Mouse (Mus musculus) kidney, postnatal 25 days (tissue): ENCODE data around the gene Ldlrad3.

Source experiments
- DNase-seq, 2 experiments: peaks; one replicate each; pipeline ENCODE4 v3.0.0; 2021; ENCODE audit warnings: mixed read lengths in 2 of 2

Gene Ldlrad3

DNA sequence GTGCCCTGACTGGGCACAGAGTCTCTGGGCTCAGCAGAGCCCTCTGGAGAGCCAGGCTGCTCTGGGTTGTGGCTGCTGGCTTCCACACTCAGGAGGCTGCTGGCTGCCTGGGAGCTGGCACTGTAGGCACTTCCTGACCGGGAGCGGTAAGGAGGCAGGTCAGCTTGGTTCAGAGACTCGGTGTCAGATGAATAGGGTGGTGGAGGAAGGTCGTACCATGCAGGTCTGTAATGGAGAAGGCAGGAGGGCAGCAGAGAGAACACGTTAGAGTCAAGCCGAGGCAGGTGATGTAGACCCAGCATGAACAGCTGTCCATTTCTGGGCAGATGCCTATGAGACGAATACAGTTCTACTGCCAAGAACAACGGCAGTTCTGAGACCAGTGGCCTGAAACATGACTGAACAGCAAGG is 233.2 kb downstream of the Ldlrad3 start:
- DNase-seq, result peak; percentile 27 to 66

DNA sequence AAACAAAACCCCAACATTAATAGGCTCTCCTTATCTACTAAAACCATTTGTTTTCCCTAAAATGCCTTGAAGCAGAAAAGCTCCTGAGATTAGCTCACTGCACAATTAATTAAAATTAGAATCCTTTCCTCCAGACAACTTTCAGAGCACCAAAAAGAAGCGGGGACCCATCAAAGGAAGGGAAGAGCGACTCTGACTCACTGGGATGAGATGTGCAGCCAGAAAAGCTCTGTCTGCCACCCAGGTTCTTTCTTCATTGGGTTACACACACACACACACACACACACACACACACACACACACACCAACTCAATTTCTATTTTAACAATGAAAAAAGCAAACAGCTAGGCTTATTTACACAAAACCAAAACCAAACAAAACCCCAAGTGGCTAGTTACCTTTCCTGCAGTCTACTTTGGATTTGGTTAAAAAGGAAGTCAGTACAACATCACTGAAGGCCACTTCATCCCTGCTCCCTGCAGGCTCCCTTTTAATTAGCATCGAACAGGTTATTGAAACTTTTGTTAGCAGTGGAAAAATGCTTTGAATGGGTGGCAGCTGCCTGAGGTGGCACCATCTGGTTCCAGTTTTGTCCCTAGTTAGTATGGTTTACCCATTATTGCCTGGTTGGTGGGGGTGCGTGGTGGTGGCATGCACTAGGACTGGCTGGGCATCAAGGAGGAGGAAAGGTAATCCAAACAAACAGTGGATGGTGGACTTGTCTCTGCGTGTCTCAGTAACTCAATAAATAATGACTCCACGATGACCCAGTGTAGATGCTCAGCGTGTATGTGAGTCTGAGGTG is 235.3 kb downstream of the Ldlrad3 start:
- DNase-seq, result no peak

DNA sequence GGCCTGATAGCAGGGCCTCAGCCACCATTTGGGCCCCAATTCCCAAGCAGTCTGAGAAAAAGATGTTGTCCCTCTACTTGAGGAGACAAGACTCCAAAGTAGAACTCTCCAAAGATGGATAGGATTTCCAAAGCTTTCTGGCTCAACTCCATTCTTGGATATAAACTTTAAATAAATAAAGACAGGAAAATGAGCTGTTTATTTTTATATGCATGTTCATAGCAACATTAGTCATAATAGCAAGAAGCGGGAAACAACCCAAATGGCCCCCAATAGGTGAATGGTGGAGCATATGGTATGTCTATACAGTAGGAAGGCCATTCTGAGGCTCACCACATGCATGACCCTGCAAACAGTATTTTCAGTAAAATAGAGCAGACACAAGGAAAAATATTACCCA is 251.2 kb downstream of the Ldlrad3 start:
- no peak for DNase-seq

DNA sequence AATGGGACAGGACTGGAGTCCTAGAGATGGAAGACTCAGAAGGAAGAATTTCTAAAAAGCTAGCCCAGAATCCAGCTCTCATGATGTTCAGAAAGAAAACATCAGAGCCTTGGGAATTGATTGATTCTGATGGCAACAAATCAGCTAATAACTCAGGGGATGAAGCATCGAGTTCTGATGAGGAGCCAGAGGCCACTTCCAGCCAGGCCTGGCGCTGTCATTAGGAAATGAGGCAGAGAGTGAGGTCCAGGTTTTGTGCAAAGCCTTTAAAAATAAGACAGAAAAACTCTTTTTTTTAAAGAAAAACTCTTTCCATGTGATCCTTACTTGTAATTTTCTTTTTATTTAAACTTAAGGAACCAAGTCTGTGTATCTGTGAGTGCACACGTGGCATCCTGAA is 252.9 kb downstream of the Ldlrad3 start:
- no peak for DNase-seq

DNA sequence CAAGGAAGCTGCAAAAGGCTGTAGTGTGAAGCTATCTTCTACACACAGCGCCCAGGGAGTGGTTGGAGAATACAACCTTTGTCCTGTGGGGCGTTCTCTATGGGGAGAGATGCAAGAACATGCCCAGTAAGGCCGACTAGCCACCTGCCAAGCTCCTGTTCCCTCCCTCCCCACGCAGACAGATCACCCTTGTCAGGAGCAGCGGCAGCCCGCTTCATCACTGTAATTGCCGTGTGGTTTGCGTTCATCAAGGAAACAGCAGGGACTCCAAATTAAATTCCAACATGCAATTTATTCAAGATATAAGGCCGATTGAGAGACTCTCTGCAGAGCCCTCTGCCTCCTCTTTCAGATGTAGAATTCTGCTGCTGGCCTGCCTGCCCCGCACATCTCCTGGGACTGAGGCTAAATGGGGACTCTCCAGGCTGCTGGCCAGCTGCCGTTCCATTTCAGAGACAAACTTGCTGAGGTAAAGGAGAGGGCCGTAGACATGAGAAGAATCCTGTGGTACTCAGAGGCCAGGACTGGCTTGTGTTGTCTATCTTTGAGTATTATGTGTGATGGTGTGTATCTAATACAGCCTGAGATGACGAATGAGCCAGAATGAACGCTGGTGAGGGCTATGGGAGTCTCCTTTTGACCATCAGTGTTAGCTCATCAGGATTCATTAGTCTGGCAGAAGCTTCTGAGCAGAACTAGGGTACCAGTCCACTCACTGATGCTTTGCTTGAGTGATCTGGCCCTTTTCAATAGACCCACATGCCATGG is 253.8 kb downstream of the Ldlrad3 start:
- DNase-seq, result peak; percentile 10 to 55

DNA sequence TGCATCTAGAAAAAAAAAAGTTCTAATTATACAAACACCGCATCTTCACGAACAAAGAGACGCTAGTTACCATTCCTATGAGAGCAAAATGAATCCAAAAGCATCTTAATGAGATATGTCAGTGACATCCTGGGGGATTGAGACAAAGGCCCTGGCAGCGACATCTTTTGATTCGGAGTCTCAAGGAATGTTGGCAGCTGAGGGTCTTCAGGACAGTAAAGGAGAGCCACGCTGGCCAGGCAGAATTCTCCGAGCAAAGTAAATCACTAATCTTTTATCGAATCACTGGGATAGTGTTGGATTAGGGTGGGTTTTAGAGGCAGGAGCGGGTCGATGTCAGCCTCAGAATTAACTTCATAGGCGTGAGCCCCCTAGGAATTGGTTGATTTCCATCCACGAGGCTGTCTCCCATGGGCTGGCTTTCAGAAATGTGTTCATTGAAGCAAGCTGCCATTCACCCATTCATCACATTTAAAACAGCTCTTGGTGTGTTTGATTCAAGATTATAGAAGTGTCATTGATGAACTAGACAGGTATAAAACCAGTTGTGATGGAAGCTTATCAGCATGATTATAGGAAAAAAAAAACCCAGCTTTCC is 260.5 kb downstream of the Ldlrad3 start:
- no peak for DNase-seq

DNA sequence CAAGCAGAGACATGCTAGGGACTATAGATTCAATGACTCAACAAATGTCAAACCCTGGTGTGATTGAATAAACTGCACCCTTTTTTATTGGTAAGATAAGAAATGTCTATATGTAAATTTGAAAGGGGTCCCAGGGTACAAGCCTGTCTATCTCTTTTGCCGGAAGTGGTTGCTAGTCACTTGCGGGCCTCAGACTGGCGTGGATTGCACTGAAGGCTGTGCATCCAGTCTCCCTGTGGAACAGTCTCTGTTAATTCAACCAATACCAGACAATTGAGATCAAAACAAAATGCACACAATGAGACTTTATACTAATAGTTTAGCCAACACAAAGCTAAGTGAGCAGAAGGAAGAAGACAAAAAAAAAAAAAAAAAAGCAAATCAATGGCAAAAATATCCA is 261.0 kb downstream of the Ldlrad3 start:
- DNase-seq, result no peak

DNA sequence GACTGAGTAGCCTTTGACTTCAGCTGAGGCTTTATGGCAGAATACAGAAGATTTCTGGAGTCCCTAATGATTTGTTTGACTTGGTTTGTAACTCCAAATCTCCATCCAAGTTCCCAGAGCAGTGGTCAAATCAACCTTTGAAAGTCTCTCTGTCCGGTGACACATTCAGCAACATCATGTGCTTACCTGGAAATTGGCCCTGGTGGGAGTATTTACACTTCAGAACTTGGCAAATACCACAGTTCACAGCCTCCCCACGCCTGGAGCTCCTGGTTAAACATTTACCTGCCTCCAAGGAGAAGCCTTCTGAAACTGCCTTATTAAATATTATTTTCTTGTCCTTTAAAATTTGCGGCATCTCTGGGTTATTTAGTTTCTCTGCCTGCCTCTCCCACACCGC is 263.0 kb downstream of the Ldlrad3 start:
- DNase-seq, result peak; percentile 78 to 85

DNA sequence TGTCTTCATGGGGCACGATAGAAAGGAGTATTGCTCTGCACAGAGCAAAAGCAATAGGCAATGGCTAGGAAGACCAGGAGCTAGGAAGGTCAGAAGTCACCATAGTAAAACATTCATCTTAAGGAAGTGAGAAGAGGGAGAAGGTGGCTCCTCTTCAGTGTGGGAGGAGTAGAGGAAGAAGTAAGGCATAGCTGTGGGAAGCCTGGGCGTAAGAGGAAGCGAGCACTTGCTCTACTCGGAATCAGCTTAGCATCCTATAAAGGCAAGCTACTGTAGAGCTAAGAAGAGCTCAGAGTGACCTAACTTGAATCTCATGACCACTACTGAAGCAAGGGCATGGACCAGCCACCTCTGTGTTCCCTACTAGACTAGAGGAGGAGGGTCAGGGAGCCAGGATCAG is 263.9 kb downstream of the Ldlrad3 start:
- DNase-seq, result no peak

DNA sequence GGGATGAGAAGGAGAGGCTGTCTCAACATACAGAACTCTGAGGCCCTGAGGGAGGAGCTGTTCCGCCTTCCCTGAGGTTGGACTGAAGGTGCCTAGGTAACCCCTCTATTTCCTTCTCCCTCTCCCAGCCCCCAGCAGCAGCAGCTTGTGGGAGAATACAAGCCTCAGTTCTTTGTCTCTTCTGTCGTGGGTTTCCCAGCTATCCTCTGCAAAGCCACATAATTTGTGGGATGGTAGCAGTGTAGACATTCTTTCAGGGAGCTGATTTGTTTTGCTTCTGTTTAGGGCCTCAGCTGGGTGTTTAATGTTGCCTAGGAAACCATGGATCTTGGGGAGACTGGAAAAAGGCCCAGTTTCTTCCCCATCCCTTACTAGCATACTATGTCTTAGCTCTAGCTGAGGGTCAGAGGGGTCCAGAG is 266.0 kb downstream of the Ldlrad3 start:
- no peak for DNase-seq

DNA sequence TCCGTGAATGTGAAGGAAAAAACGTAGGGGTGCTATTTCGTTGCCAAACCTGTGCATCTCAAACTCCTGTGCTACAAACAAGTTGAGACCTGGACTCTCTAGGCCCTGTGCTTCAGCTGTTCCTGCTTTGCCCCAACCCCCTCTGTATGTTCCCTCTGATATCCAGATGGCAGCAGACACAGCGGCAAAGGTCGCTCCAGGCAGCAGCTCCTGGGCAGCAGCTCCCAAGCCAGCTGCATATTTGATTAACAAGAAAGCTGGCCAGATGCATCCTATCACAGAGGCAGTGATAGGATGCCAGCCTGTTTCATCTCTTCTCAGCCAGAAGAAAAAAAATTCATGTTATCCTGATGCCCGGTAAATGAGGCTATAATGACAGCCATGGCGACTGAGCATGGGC is 267.7 kb downstream of the Ldlrad3 start:
- DNase-seq, result no peak

DNA sequence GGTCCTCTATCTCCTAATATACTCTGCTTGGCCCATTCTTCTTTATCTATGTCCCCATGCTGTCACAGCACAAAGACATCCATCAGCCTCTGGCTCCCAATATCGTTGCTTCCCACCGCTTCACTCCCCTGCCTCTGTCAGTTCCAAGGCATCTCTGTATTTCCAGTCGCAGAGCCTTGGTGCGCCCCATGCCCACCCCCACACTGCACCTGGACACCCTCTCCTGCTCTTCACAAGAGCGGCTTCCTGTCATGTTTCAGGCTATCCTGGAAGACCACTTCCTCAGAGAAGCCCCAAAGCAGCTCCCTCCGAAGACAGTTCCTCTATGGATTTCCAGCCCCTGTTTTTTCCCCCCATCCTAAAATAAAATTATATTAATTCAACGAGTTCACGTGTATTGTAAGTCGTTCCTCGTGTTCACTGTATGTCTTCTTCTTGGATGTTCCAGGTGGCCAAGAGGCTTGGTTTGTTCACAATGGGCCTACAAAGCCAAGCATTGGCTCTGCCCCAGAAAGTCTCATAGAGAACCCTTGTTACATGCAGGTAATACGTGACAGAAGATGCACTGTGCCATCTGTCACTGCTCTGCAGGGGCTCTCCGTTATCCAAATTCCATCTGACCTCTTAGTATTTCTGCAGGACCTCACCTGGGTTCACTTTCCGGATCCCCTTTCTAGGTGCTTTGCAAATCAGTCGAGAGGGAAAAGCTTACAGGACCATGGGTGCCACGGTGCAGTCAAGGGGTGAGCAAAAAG is 276.7 kb downstream of the Ldlrad3 start:
- no peak for DNase-seq

DNA sequence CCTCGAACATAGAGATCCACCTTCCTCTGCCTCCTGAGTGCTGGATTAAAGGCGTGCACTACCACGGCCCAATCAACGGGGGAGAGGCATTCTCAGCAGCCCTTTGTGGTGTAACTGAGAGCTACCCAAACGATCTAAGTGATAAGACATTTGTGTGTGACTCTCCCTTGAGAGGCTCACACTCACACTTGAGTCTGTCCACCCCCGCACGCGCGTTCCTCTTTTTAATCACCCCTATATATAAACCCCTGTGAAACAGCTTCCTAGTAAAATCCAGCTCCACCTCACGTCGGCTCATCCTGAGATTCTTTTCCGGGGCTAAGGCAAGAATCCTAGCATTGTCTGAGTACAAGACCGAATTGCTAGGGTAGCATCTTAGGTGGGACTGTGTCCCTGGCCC is 277.4 kb downstream of the Ldlrad3 start:
- no peak for DNase-seq

DNA sequence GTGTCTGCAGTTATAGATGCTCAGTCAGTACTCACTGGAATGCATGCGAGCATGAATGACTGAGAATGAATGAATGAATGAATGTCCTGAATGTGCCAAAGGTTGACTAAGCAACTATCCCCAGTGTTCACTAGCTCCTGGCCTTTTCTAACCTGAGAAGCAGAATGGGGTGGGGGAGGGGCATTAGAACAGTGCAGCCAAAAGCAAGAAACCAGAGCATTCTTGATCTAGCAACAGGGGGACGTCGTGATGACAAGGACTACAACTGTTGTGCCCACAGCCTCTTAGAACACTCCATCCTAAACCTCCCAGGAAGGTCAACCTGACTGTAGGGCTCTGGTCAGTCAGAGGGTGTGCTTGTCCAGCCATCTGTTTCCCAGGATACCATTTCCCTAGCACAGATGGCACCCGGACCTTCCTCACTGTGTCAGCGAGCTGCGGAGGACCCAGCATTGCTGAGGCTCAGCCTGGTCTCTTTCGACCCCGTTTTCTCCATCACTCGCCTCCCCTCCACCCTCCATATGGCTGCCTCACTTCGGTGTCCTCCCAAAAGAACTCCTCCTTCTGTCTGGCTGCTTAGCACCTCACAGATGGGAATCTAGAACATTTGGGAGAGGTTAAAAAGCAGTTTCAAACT is 278.7 kb downstream of the Ldlrad3 start:
- DNase-seq, result no peak

DNA sequence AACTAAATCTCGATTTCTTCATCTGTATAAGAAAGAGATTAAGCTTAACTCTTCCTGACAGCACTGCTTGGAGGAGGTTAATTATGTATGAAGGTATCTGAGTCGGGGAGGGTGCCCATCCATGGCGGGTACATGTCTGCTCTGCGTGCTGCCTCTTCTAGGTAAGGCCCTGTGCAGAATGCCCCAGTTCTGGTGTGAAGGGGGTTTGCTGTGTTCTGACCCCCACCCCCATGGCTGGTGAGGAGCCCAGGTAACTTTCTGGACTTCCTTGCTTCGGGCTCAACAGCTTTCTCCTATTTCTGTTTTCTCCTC is 279.9 kb downstream of the Ldlrad3 start:
- no peak for DNase-seq

DNA sequence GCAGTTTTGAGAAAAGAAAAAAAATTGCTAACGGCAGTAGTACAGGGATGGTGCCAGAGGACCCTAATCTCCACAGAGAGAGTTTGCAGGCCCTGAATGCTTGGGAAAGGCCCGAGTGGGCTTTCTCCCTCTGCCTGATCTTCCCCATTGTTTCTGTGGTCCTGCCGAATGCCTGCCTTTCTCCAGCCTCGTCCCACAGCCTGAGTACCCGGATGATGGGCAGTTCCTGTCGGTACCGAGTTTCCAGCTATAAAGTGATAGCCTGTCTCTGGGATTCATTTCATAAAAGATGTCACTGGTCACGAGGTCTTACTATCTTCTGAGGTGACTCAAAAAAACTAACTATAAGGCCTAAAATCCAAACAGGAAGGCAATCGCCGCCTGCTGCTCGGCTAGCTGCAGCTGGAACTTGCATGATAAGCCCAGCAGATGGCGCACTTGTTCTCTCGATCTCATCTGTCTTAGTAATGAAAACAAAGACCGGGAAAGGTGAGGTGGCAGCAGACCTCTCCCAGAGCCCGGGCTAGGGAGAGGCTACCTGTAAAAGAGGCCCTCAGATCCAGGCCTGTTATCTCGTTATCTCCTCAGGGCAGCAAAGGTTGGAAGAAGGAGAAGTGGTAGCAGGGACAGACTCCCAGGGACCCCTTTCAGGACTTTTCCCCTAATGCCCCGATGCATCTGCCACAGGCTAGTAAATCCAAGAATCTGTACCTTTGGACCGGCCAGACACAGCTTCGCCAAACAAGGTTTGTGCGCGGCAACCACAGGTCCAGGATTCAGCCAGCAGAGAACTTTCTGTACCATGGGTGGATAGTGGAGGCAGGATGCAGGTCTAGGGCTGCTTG is 280.4 kb downstream of the Ldlrad3 start:
- DNase-seq, result peak; percentile 84 to 92

DNA sequence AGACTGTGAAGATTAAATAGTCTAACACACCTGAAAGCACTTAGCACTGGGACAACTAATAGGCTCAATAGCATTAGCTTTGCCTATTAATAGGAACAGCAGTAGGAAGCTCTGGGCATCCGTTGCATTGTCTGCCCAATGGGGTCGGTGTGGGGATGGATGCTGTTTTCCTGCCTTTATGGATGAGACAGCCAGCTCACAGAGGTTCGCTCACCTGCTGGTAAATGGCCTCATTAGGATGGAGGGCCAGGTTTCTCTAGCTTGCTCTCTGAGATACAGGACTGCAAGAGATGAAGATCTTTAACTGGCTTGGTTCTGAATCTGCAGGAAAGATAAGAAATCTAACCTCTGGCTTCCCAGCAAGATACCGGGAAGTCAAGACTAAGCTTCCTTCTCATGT is 284.0 kb downstream of the Ldlrad3 start:
- no peak for DNase-seq
